Mouse (Mus musculus) megakaryocyte progenitor cell, adult 5-6 weeks (primary cell): ENCODE measurements around the gene Utp14a. TPM values are rescaled to one million over a fixed set of nuclear protein-coding genes. Genes with fewer than 3 reads are reported as not detected.

Experiments
- ATAC-seq: replicated peaks from 2 replicates; pipeline ENCODE4 v1.8.0; 2016; ENCODE audit warnings: mild to moderate bottlenecking, moderate TSS enrichment, inconsistent platforms; ENCODE audit not compliant: poor library complexity
- total RNA-seq, 2 experiments: library from RNA; stranded (forward) in 1 of 2; stranded (reverse) in 1 of 2; fragments of 157-497, 149-512 nt in 1 of 2; fragments of 200-1000 nt in 1 of 2; gene quantifications; 2 replicates each; pipeline versions ENCODE4 v1.2.3 to v1.2.4; 2015 to 2017

Gene Utp14a
- total RNA-seq, 2 experiments from 2014 or later = 39.8 to 70.0 TPM

DNA sequence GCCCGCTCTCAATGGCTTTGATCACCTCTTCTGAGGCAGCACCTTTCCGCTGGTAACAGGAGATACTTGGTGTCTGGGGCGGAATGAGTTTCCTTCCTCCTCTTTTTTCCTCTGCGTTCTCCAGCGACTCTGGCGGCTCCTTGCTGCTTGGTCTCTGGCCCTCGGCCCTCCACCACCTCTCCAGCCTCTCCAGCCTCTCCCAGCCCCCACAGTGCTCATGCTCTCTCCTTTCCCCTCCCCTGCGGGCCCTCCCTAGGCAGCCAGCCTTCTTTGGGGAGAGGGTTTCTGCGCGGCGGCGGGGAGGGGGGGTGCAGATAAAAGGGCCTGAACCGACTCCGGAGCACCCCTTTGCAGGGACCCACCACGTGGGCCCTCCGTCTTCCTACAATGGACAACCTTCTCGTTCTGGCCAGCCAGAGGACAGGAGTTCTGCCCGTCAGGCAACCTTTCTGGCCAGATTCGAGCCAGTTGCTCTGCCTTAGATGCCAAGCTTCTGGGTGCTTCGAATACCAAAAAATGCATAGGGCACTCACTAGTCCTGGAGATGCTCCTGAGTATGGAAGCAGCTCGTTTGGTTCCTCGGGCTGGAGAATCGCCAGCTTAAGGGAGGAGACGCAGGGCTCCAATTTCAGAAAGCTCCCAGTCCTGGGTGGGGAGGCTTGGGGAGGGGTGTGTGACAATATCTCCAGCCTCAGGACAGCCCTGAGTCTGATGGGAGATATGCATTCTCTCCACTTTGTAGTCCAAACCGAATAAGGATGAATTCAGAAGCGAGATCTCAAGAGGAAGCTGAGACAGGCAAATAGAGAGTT is 54.2 kb downstream of the Utp14a start:
- no peak for ATAC-seq

DNA sequence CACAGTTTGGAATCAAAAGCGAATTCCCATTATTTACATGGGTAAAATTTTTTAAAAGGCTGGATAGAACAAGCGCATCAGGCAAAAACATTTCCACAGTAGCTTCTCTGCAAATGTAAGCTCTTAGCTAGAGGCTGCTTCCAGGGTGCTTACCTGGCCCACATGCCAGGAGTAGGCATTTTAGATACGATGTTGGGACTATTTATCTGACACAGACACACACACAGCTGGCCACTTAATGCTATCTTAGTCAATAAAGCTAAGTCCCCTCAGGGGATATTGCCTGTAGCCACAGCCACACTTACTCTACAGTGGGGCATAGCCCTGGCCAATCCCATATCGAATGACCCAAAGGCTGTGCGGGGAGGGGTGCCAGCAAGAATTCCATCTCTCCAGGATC is 55.1 kb downstream of the Utp14a start:
- no peak for ATAC-seq

DNA sequence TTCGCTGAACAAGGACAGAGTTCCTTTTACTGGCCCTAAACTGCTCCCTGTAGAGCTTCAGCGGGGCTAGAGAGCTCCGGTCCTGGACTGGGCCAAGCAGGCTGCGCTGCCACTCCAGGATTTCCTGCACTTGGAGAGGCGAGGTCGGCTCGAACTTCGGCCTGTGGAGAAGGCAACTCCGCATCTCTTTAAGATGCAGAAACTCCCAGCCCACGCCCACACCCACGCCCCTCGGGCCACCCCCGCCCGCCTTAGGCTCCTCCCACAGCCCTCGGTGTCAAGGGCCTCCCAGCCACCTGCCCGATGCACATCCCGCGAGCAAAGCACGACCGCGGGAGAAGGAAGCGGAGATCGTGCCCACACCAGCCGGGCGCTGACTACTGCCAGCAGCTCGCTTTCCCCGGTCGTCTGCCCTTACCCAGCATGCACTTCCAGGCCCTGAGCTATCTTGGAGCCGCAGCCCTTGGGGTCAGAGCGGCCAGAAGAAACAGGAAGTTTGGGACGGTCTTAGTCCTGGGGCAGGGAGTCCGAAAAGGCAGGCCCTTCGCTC is 57.9 kb downstream of the Utp14a start:
- ATAC-seq = peak; percentile 92

DNA sequence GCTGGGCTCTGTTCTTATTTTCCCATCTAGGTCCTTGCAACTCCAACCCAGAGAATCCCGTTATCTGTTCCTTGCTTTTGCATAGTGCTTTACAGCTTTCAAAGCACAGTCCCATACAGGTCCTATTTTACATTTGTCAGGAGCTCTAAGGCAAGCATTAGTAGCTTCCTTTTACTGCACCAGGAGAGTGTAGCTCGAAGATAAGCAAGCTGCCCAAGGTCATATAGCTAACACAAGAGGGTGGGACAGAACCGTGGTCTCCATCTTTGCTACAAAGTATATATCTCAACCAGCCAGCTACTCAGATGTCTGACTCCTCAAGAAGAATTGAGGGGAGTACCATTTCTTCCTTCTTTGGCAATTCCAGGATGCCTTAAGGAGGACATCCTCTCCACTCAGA is 60.8 kb downstream of the Utp14a start:
- ATAC-seq = peak; percentile 27

DNA sequence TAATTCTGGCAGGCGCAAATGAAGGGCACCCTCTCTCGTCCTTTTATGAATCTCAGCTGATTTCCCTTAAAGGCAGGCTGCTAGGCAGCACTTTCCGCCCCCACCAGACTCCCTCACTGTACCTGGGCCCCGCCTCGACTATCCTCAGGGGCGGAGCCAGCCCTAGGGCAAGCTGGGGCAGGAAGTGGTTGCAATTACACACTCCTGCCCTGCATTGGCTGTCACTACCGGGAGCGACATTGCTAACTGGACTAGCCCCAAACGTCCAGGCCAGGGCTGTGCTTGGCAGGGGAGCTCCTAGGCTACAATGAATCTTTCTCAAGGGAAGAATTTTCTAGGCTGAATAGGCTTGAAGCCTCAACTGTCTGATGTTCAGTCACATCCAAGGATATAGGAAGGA is 61.5 kb downstream of the Utp14a start:
- peak; percentile 71 for ATAC-seq

Other genes with a start within 250 kb of the Utp14a start
- 0.76 and 0.99 TPM in 2 replicates for gene Apln, start 222.0 kb upstream of the Utp14a start, total RNA-seq (2015)
- gene Apln, start 222.0 kb upstream of the Utp14a start, total RNA-seq (2017) = 0.75 and 1.7 TPM in 2 replicates
- gene Xpnpep2, start 148.1 kb upstream of the Utp14a start, total RNA-seq (2015) = not detected in 2 replicates
- gene Xpnpep2, start 148.1 kb upstream of the Utp14a start, total RNA-seq (2017) = not detected in 2 replicates
- 46.5 and 54.2 TPM in 2 replicates for gene Sash3, start 110.4 kb upstream of the Utp14a start, total RNA-seq (2015)
- gene Sash3, start 110.4 kb upstream of the Utp14a start, total RNA-seq (2017) = 77.9 and 86.1 TPM in 2 replicates
- gene Zdhhc9, start 48.0 kb upstream of the Utp14a start, total RNA-seq (2015) = 33.7 and 38.3 TPM in 2 replicates
- gene Zdhhc9, start 48.0 kb upstream of the Utp14a start, total RNA-seq (2017) = 6.2 and 9.2 TPM in 2 replicates
- 10.0 and 10.3 TPM in 2 replicates for gene Bcorl1, start 84.5 kb downstream of the Utp14a start, total RNA-seq (2015)
- 4.3 and 6.9 TPM in 2 replicates for gene Bcorl1, start 84.5 kb downstream of the Utp14a start, total RNA-seq (2017)
- 54.9 and 57.2 TPM in 2 replicates for gene Elf4, start 206.3 kb downstream of the Utp14a start, total RNA-seq (2015)
- 12.7 and 13.2 TPM in 2 replicates for gene Elf4, start 206.3 kb downstream of the Utp14a start, total RNA-seq (2017)